Mouse (Mus musculus): ENCODE measurements around the gene 2510009E07Rik. TPM values are rescaled to one million over a fixed set of nuclear protein-coding genes. Genes with fewer than 3 reads are reported as not detected.
A peak's percentile ranks its signal among the peaks of the same experiment; 100 is the strongest.

Gene 2510009E07Rik
- polyA plus RNA-seq (2015; fragmentation: Nextera tagmentation; extraction: Ambion mirVana): 6.0 and 6.4 TPM in 2 replicates

GRCm38 (mm10) chr16:21694463-21695241 is at the start of gene 2510009E07Rik:
2510009E07Rik (minus strand) TSS chr16:21694665.
- DNase-seq (ENCODE audit: low spot score): peak; percentile 78

- no peak for DNase-seq (ENCODE audit: low spot score)
These were observed 48.9 kb upstream of the 2510009E07Rik start for GRCm38 (mm10) chr16:21743401-21743800.

- no peak for DNase-seq (ENCODE audit: low spot score)
These were observed 48.4 kb upstream of the 2510009E07Rik start for GRCm38 (mm10) chr16:21742898-21743297.

GRCm38 (mm10) chr16:21742191-21742870 is 47.9 kb upstream of the 2510009E07Rik start:
- no peak for DNase-seq (ENCODE audit: low spot score)

GRCm38 (mm10) chr16:21741542-21741941 is 47.1 kb upstream of the 2510009E07Rik start:
- no peak for DNase-seq (ENCODE audit: low spot score)

- no peak for DNase-seq (ENCODE audit: low spot score)
These were observed 41.2 kb upstream of the 2510009E07Rik start for GRCm38 (mm10) chr16:21735638-21736037.

- peak; percentile 80 for DNase-seq (ENCODE audit: low spot score)
These were observed 33.5 kb upstream of the 2510009E07Rik start for GRCm38 (mm10) chr16:21727897-21728364.

- DNase-seq (ENCODE audit: low spot score): no peak
These were observed 33.0 kb upstream of the 2510009E07Rik start for GRCm38 (mm10) chr16:21727421-21727820.

- DNase-seq (ENCODE audit: low spot score): no peak
These were observed 29.8 kb upstream of the 2510009E07Rik start for GRCm38 (mm10) chr16:21724261-21724660.

GRCm38 (mm10) chr16:21719770-21720169 is 25.3 kb upstream of the 2510009E07Rik start:
- no peak for DNase-seq (ENCODE audit: low spot score)

GRCm38 (mm10) chr16:21714516-21714915 is 20.1 kb upstream of the 2510009E07Rik start:
- DNase-seq (ENCODE audit: low spot score): no peak

GRCm38 (mm10) chr16:21710321-21710720 is 15.9 kb upstream of the 2510009E07Rik start:
- DNase-seq (ENCODE audit: low spot score): no peak

GRCm38 (mm10) chr16:21704691-21705090 is 10.2 kb upstream of the 2510009E07Rik start:
- DNase-seq (ENCODE audit: low spot score): no peak

- DNase-seq (ENCODE audit: low spot score): no peak
These were observed 7.8 kb upstream of the 2510009E07Rik start for GRCm38 (mm10) chr16:21702314-21702690.

- DNase-seq (ENCODE audit: low spot score): no peak
These were observed 7.3 kb upstream of the 2510009E07Rik start for GRCm38 (mm10) chr16:21701611-21702313.

GRCm38 (mm10) chr16:21698136-21698535 is 3.7 kb upstream of the 2510009E07Rik start:
- DNase-seq (ENCODE audit: low spot score): no peak

GRCm38 (mm10) chr16:21696946-21697345 is 2.5 kb upstream of the 2510009E07Rik start:
- DNase-seq (ENCODE audit: low spot score): no peak

GRCm38 (mm10) chr16:21695242-21695578 is 745 bp upstream of the 2510009E07Rik start:
- DNase-seq (ENCODE audit: low spot score): no peak

- DNase-seq (ENCODE audit: low spot score): peak; percentile 52
These were observed 443 bp downstream of the 2510009E07Rik start for GRCm38 (mm10) chr16:21693981-21694462.

- no peak for DNase-seq (ENCODE audit: low spot score)
These were observed 4.2 kb downstream of the 2510009E07Rik start for GRCm38 (mm10) chr16:21690216-21690755.

GRCm38 (mm10) chr16:21689141-21689540 is 5.3 kb downstream of the 2510009E07Rik start:
- DNase-seq (ENCODE audit: low spot score): peak; percentile 76

Data from thymus, postnatal 0 days (tissue).